Mouse (Mus musculus) left cerebral cortex, adult 2 months (tissue): ENCODE results near the gene Hjurp. TPM values are rescaled to one million over a fixed set of nuclear protein-coding genes. Genes with fewer than 3 reads are reported as not detected.

Experiments
- DNase-seq, 2 experiments: peaks; one replicate each; pipeline ENCODE4 v3.0.0; 2021 to 2022; ENCODE audit warnings: low spot score in 2 of 2, mixed read lengths in 1 of 2; ENCODE audit errors: extremely low spot score in 1 of 2
- H3K27ac ChIP-seq: fragments of 200-600 bp; 2 replicates; pipeline ENCODE4 v1.8.1; 2022
- H3K4me3 ChIP-seq: fragments of 200-600 bp; 2 replicates; pipeline ENCODE4 v1.8.1; 2022
- CTCF ChIP-seq: fragments of 200-600 bp; IDR thresholded peaks from 2 replicates; pipeline ENCODE4 v1.8.1; 2022; ENCODE audit warnings: antibody characterized with exemption, mild to moderate bottlenecking, moderate library complexity
- intact Hi-C: fragments of 180-260 bp; cut with DNase I; formaldehyde crosslinking; loops from one replicate; pipeline ENCODE4 v1.15.1; 2025
- total RNA-seq, 2 experiments: library from RNA; stranded (reverse); gene quantifications; 2 replicates each; pipeline ENCODE4 v1.2.3; 2021

Hjurp gene
- total RNA-seq, 2 experiments from 2014 or later, result 45.8 to 47.2 TPM

- intact Hi-C loops, result no loop called here
- no peak for DNase-seq
- no peak overlapping the region for H3K27ac ChIP-seq
- no peak overlapping the region for H3K4me3 ChIP-seq
- TF ChIP-seq CTCF, result no peak
Observed at GRCm38 (mm10) chr1:88264237-88264868, 13.1 kb downstream of the Hjurp start.

- intact Hi-C loops, result no loop called here
- TF ChIP-seq CTCF, result no peak
- Histone ChIP-seq H3K4me3 (no peak overlapping the region), H3K27ac (no peak overlapping the region)
- no peak for DNase-seq
Observed at GRCm38 (mm10) chr1:88263778-88264177, 13.7 kb downstream of the Hjurp start.

- intact Hi-C loops, result no loop called here
- no peak overlapping the region for H3K4me3 ChIP-seq
- TF ChIP-seq CTCF, result no peak
- no peak overlapping the region for H3K27ac ChIP-seq
- DNase-seq, result no peak
Observed at GRCm38 (mm10) chr1:88262961-88263360, 14.5 kb downstream of the Hjurp start.

GRCm38 (mm10) chr1:88262255-88262654 lies 15.2 kb downstream of the Hjurp start:
- no peak overlapping the region for H3K27ac ChIP-seq
- DNase-seq, result no peak
- intact Hi-C loops, result no loop called here
- no peak overlapping the region for H3K4me3 ChIP-seq
- TF ChIP-seq CTCF, result no peak

GRCm38 (mm10) chr1:88261706-88262105 lies 15.7 kb downstream of the Hjurp start:
- Histone ChIP-seq H3K4me3 (no peak overlapping the region), H3K27ac (no peak overlapping the region)
- intact Hi-C loops, result no loop called here
- TF ChIP-seq CTCF, result no peak
- no peak for DNase-seq

- intact Hi-C loops, result no loop called here
- Histone ChIP-seq H3K4me3 (no peak overlapping the region), H3K27ac (no peak overlapping the region)
- TF ChIP-seq CTCF, result no peak
- DNase-seq, result no peak
Observed at GRCm38 (mm10) chr1:88260604-88261377, 16.6 kb downstream of the Hjurp start.

GRCm38 (mm10) chr1:88260114-88260513 lies 17.3 kb downstream of the Hjurp start:
- H3K27ac ChIP-seq, result no peak overlapping the region
- no peak for TF ChIP-seq CTCF
- DNase-seq, result no peak
- H3K4me3 ChIP-seq, result no peak overlapping the region
- intact Hi-C loops, result no loop called here

GRCm38 (mm10) chr1:88259643-88260024 lies 17.8 kb downstream of the Hjurp start:
- intact Hi-C loops, result no loop called here
- H3K27ac ChIP-seq, result no peak overlapping the region
- no peak for DNase-seq
- TF ChIP-seq CTCF, result no peak
- H3K4me3 ChIP-seq, result no peak overlapping the region

- no peak; the same call in 1 of the 2 replicates for TF ChIP-seq CTCF
- no peak for DNase-seq
- intact Hi-C loops, result no loop called here
- Histone ChIP-seq H3K27ac (no peak overlapping the region), H3K4me3 (no peak overlapping the region)
Observed at GRCm38 (mm10) chr1:88258881-88259642, 18.4 kb downstream of the Hjurp start.

- Histone ChIP-seq H3K27ac (no peak overlapping the region), H3K4me3 (no peak overlapping the region)
- no peak for TF ChIP-seq CTCF
- intact Hi-C loops, result no loop called here
- no peak for DNase-seq
Observed at GRCm38 (mm10) chr1:88258361-88258760, 19.1 kb downstream of the Hjurp start.

- no peak for DNase-seq
- no peak overlapping the region for H3K4me3 ChIP-seq
- intact Hi-C loops, result no loop called here
- H3K27ac ChIP-seq, result no peak overlapping the region
- TF ChIP-seq CTCF, result no peak
Observed at GRCm38 (mm10) chr1:88257681-88258080, 19.8 kb downstream of the Hjurp start.
